Mouse (Mus musculus): ENCODE results near the gene Gm49380.

GRCm38 (mm10) chr9:44132200-44132599 is 18.9 kb upstream of the Gm49380 start:
- TF ChIP-seq POLR2A (IDR thresholded peaks at IDR 0.05; ENCODE audit: insufficient read depth, low read depth, low read length) (no peak), CTCF (IDR thresholded peaks at IDR 0.05) (no peak)
